Mouse (Mus musculus): Measurements from ENCODE around the gene Tnf. TPM values are rescaled to one million over a fixed set of nuclear protein-coding genes. Genes with fewer than 3 reads are reported as not detected.

Gene Tnf
- 0.25 and 0.35 TPM in 2 replicates for polyA plus RNA-seq (2015; fragmentation: Nextera tagmentation; extraction: Ambion mirVana)

GRCm38 (mm10) chr17:35201787-35202186 lies at the start of gene Tnf:
Gene Tnf, minus strand, starts transcription at chr17:35202007.
- Histone ChIP-seq H3K27me3 (peaks cover 72% of the 10 kb centered on the region), H3K4me1 (replicated peaks) (peaks cover 14% of the 10 kb centered on the region), H3K9ac (no peak within 1 kb of the TSS), H3K27ac (no peak within 1 kb of the TSS), H3K36me3 (no peaks in the 10 kb centered on the region), H3K4me2 (peak within 1 kb of the TSS; percentile 38), H3K4me3 (replicated peaks) (peak within 1 kb of the TSS; percentile 41), H3K9me3 (replicated peaks) (no peaks in the 10 kb centered on the region)
- ATAC-seq (ENCODE audit: low read depth) (no peak), DNase-seq (no peak)
- 10% methylated on average over 13 of the region's 13 CpGs for WGBS (ENCODE audit: insufficient replicate concordance)

GRCm38 (mm10) chr17:35251162-35251719 lies 49.4 kb upstream of the Tnf start:
- no peak for DNase-seq
- H3K4me2 ChIP-seq = no peak overlapping the region
- ATAC-seq (ENCODE audit: low read depth) = no peak
- no peaks in the 10 kb centered on the region for H3K9me3 ChIP-seq (replicated peaks)
- no peak overlapping the region for H3K27ac ChIP-seq
- no peak overlapping the region for H3K9ac ChIP-seq
- no peak overlapping the region for H3K4me3 ChIP-seq (replicated peaks)
- H3K4me1 ChIP-seq (replicated peaks) = peaks cover 18% of the 10 kb centered on the region
- WGBS (ENCODE audit: insufficient replicate concordance) = 85% methylated on average over 15 of the region's 15 CpGs
- no peaks in the 10 kb centered on the region for H3K27me3 ChIP-seq
- H3K36me3 ChIP-seq = peaks cover 82% of the 10 kb centered on the region

- no peaks in the 10 kb centered on the region for H3K27me3 ChIP-seq
- H3K4me2 ChIP-seq = no peak overlapping the region
- ATAC-seq (ENCODE audit: low read depth) = no peak
- WGBS (ENCODE audit: insufficient replicate concordance) = 83% methylated on average over 3 of the region's 3 CpGs
- H3K4me3 ChIP-seq (replicated peaks) = no peak overlapping the region
- H3K4me1 ChIP-seq (replicated peaks) = peaks cover 25% of the 10 kb centered on the region
- no peak overlapping the region for H3K9ac ChIP-seq
- H3K36me3 ChIP-seq = peaks cover 89% of the 10 kb centered on the region
- no peak overlapping the region for H3K27ac ChIP-seq
- H3K9me3 ChIP-seq (replicated peaks) = no peaks in the 10 kb centered on the region
- DNase-seq = no peak
These were observed 48.7 kb upstream of the Tnf start for GRCm38 (mm10) chr17:35250348-35251120.

- Histone ChIP-seq H3K4me3 (replicated peaks) (no peak overlapping the region), H3K9ac (no peak overlapping the region), H3K36me3 (peaks cover 98% of the 10 kb centered on the region), H3K4me2 (no peak overlapping the region), H3K4me1 (replicated peaks) (peaks cover 34% of the 10 kb centered on the region), H3K9me3 (replicated peaks) (no peaks in the 10 kb centered on the region), H3K27me3 (no peaks in the 10 kb centered on the region), H3K27ac (no peak overlapping the region)
- WGBS (ENCODE audit: insufficient replicate concordance) = 86% methylated on average over 19 of the region's 19 CpGs
- DNase-seq (no peak), ATAC-seq (ENCODE audit: low read depth) (no peak)
These were observed 47.8 kb upstream of the Tnf start for GRCm38 (mm10) chr17:35249451-35250197.

- no peaks in the 10 kb centered on the region for H3K27me3 ChIP-seq
- no peak overlapping the region for H3K9ac ChIP-seq
- H3K27ac ChIP-seq = no peak overlapping the region
- H3K4me3 ChIP-seq (replicated peaks) = no peak overlapping the region
- no peak overlapping the region for H3K4me2 ChIP-seq
- peaks cover 99% of the 10 kb centered on the region for H3K36me3 ChIP-seq
- 90% methylated on average over 14 of the region's 14 CpGs for WGBS (ENCODE audit: insufficient replicate concordance)
- ATAC-seq (ENCODE audit: low read depth) (no peak), DNase-seq (no peak)
- H3K4me1 ChIP-seq (replicated peaks) = peaks cover 40% of the 10 kb centered on the region
- H3K9me3 ChIP-seq (replicated peaks) = no peaks in the 10 kb centered on the region
These were observed 47.2 kb upstream of the Tnf start for GRCm38 (mm10) chr17:35248986-35249385.

- peaks cover 92% of the 10 kb centered on the region for H3K36me3 ChIP-seq
- H3K4me2 ChIP-seq = no peak overlapping the region
- H3K27me3 ChIP-seq = no peaks in the 10 kb centered on the region
- H3K9ac ChIP-seq = no peak overlapping the region
- no peaks in the 10 kb centered on the region for H3K9me3 ChIP-seq (replicated peaks)
- WGBS (ENCODE audit: insufficient replicate concordance) = 79% methylated on average over 7 of the region's 7 CpGs
- ATAC-seq (ENCODE audit: low read depth) (no peak), DNase-seq (no peak)
- H3K27ac ChIP-seq = no peak overlapping the region
- no peak overlapping the region for H3K4me3 ChIP-seq (replicated peaks)
- H3K4me1 ChIP-seq (replicated peaks) = peaks cover 48% of the 10 kb centered on the region
These were observed 45.3 kb upstream of the Tnf start for GRCm38 (mm10) chr17:35247144-35247543.

- DNase-seq = no peak
- H3K36me3 ChIP-seq = peaks cover 82% of the 10 kb centered on the region
- H3K4me2 ChIP-seq = peak overlapping the region; percentile 97
- H3K4me3 ChIP-seq (replicated peaks) = peak overlapping the region; percentile 92; the same call in 1 of the 2 replicates
- no peak for ATAC-seq (ENCODE audit: low read depth)
- no peaks in the 10 kb centered on the region for H3K27me3 ChIP-seq
- H3K9ac ChIP-seq = peak overlapping the region; percentile 12; the same call in 1 of the 2 replicates
- peaks cover 50% of the 10 kb centered on the region for H3K4me1 ChIP-seq (replicated peaks)
- 71% methylated on average over 15 of the region's 15 CpGs for whole genome bisulfite sequencing (ENCODE audit: insufficient replicate concordance)
- no peak overlapping the region for H3K27ac ChIP-seq
- H3K9me3 ChIP-seq (replicated peaks) = no peaks in the 10 kb centered on the region
These were observed 44.2 kb upstream of the Tnf start for GRCm38 (mm10) chr17:35245731-35246623.

- Histone ChIP-seq H3K4me3 (replicated peaks) (peak overlapping the region; percentile 92), H3K27me3 (no peaks in the 10 kb centered on the region), H3K9me3 (replicated peaks) (no peaks in the 10 kb centered on the region), H3K4me1 (replicated peaks) (peaks cover 60% of the 10 kb centered on the region), H3K4me2 (peak overlapping the region; percentile 97), H3K36me3 (peaks cover 72% of the 10 kb centered on the region), H3K27ac (no peak overlapping the region), H3K9ac (peak overlapping the region; percentile 97; the same call in 1 of the 2 replicates)
- DNase-seq = no peak
- WGBS (ENCODE audit: insufficient replicate concordance) = 74% methylated on average over 2 of the region's 2 CpGs
- ATAC-seq (ENCODE audit: low read depth) = no peak
These were observed 43.2 kb upstream of the Tnf start for GRCm38 (mm10) chr17:35244999-35245398.

- no peak for ATAC-seq (ENCODE audit: low read depth)
These were observed 41.3 kb upstream of the Tnf start for GRCm38 (mm10) chr17:35243086-35243485.

GRCm38 (mm10) chr17:35242015-35242941 lies 40.5 kb upstream of the Tnf start:
- no peak for DNase-seq
- H3K9ac ChIP-seq = peak overlapping the region; percentile 97
- peak overlapping the region; percentile 92 for H3K4me3 ChIP-seq (replicated peaks)
- peak; percentile 55 for ATAC-seq (ENCODE audit: low read depth)
- H3K4me2 ChIP-seq = peak overlapping the region; percentile 97
- H3K27ac ChIP-seq = peak overlapping the region; percentile 95
- H3K9me3 ChIP-seq (replicated peaks) = no peaks in the 10 kb centered on the region
- no peaks in the 10 kb centered on the region for H3K27me3 ChIP-seq
- peaks cover 45% of the 10 kb centered on the region for H3K36me3 ChIP-seq
- WGBS (ENCODE audit: insufficient replicate concordance) = under 1% methylated on average over 55 of the region's 55 CpGs
- H3K4me1 ChIP-seq (replicated peaks) = peaks cover 62% of the 10 kb centered on the region

More at GRCm38 (mm10) chr17:35243086-35243485, 41.3 kb upstream of the Tnf start:
- no peak for DNase-seq
- H3K4me2 ChIP-seq = peak overlapping the region; percentile 97
- H3K4me1 ChIP-seq (replicated peaks) = peaks cover 62% of the 10 kb centered on the region
- WGBS (ENCODE audit: insufficient replicate concordance) = 8% methylated on average over 16 of the region's 16 CpGs
- H3K9ac ChIP-seq = peak overlapping the region; percentile 97
- peak overlapping the region; percentile 92 for H3K4me3 ChIP-seq (replicated peaks)
- no peaks in the 10 kb centered on the region for H3K27me3 ChIP-seq
- H3K36me3 ChIP-seq = peaks cover 53% of the 10 kb centered on the region
- H3K27ac ChIP-seq = peak overlapping the region; percentile 95
- no peaks in the 10 kb centered on the region for H3K9me3 ChIP-seq (replicated peaks)
